Mouse (Mus musculus): ENCODE data around the gene Mxd4.

Gene Mxd4

DNA sequence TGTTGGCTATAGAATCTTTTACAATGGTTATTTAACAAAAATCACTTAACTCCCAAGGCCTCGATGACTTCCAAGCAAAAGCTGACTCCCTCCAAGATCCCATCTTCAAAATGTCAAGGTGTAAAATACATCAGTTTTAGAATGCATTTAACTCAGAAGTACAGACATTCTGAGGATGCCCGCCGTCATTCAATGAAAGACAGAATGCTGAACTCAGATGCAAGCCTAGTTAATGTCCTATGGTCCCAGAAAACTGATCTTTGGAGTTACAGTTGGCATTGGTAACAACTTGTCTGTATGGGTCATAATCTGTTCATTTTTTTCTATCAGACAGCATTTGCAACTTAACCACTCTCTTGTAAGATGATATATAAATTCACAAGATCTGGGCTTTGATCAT is 17.6 kb downstream of the Mxd4 start:
- no peak for DNase-seq (ENCODE audit: low read depth, low spot score)

DNA sequence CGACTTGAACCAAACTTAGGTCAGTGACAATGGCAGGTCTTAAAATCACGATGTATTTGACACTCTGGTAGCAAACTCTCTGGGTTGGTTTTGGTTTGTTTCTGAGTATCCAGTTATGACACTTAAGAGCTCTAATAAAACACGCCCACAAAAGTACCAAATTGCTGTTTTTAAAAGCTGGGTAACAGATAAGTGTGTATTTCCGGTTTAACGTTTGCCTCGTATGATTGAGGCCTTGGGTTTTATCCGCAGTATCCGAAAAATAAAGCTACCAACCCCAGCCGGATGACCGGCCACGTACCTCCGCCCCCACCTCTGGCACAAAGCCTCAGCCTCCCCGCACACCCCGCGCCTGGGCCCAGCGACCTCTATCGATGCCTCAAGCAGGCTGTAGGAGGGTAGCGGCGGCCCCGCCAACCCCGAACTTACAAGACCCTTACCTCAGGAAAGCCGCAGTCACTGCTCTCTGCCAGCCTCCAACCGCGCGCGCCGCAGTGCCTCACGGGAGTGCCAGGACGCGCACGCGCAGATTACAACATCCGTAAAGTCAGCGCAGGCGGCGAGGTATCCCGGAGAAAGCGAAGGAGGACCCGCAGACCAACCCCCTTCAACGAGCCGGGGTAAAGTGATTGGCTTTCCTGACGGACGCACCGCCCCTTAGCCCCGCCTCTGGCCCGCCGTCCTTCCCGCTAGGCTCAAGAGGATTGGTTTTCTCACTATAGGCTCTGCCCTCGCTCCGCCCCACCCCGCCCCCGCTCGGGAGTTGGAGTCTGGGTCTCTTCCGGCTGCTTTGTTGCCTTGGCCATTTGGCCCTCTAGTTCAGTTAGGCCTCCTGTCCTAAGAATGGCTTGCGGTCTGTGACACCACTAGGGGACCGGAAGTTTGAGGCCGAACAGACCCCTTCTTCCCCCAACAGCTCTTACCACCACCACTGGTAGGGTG is 18.3 kb downstream of the Mxd4 start, which contains the start of the genes Poln and Haus3:
TSS of gene Poln (minus strand) at position 499 of the 942 bp plus-strand sequence.
TSS of gene Haus3 (minus strand) at position 578 of the 942 bp plus-strand sequence.
- DNase-seq (ENCODE audit: low read depth, low spot score): peak; percentile 99

DNA sequence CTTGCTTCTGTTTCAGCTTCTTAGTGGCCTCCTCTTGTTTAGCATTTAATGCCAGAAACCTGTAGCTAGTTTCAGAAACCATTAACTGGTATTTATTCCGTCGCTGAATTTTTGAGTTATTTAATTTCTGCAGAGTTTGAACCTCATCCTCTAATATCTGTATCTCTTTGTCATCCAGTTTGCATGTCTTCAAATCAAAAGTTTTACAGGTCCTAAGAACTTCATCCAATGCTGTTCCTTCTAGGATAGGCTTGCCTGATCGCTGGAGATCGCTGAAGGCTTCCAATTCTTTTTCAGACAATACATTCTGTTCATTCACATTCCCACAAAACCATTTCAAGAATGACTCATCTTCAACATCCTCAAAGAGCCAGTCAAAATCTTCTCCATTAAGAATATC is 19.7 kb downstream of the Mxd4 start:
- DNase-seq (ENCODE audit: low read depth, low spot score): no peak

DNA sequence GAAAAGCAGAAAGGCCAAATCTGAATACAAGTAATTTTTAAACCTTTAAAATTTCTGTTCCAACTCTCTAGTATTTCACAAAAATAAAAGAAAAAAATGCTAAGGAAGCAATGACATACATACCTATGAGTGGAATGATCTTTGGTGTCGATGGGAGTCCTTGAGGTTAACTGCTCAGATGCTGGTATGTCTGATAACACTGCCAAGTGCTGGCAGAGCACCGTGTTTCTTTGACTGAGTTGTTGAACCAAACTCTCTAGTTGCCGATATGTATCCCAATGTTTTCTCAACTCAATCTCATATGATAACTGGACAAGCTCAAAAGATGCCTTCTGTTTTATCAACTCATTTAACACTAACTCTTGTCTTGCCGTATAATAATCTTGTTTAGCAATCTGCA is 21.7 kb downstream of the Mxd4 start:
- DNase-seq (ENCODE audit: low read depth, low spot score): no peak

DNA sequence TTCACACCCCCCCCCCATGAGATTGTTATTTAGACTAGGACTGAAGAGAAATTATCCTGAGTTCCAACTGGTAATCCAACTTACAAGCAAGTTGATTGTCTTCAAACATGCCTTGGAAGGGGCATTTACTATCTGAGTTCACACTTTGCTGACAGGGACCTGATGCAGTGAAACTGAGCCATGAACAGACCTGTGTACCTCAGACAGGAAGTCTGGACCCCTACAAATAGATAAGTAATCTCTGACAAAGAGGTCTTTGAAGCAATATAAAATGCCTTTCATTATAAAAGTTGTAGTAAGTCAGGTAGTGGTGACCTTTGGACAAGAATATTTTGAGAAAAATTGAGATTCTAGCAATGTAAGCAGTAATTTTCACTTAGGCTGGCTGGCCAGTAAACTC is 39.0 kb downstream of the Mxd4 start:
- DNase-seq (ENCODE audit: low read depth, low spot score): no peak

DNA sequence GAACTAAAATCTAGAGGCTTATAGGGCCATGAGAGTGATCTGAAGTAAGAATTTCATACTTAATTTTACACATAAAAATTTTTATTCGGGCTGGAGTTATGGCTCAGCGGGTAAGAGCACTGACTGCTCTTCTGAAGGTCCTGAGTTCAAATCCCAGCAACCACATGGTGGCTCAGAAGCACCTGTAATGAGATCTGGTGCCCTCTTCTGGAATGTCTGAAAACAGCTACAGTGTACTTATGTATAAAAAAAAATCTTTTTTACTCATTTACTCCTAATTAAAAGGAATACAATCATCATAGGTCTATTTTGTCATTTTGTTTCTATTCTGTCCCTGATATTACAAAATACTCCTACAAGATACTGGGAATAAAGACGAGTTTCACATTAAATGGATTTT is 40.0 kb downstream of the Mxd4 start:
- DNase-seq (ENCODE audit: low read depth, low spot score): no peak

DNA sequence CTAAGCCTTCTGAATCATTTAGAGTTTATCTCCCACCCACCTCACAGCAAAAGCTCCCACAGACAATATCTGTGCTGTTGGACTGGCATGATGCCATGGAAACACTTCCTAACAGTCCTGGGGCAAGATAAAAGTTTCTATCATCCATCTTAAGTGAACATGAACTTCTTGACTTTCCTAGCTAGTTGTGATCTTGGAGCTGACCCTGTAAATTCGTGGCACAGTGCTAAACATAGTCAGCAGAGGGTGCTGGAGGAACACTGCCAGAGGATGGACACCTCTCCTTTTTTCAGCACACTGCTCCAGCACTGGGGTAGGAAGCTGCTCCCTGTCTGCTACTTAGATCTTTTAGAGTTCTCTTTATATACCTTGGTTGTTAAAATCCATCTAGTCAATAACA is 47.8 kb downstream of the Mxd4 start:
- DNase-seq (ENCODE audit: low read depth, low spot score): no peak

DNA sequence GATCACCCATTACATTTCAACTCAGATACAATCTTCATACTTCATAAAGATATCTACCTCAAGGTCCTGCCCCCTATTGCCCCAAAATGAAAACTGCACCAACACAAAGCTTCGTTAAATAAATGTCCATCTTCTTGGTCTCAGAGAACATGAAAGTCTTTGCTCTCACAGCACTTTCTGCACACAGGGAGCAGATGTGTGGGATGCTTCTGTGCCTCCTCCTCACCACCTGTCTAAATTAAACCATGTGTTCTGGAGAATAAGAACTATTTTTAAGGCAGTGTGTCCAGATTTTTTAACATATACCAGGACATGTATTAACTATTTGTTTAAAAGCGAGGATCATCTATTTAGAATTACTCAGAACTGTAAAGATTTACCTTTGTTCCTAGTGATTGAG is 54.8 kb downstream of the Mxd4 start:
- no peak for DNase-seq (ENCODE audit: low read depth, low spot score)

DNA sequence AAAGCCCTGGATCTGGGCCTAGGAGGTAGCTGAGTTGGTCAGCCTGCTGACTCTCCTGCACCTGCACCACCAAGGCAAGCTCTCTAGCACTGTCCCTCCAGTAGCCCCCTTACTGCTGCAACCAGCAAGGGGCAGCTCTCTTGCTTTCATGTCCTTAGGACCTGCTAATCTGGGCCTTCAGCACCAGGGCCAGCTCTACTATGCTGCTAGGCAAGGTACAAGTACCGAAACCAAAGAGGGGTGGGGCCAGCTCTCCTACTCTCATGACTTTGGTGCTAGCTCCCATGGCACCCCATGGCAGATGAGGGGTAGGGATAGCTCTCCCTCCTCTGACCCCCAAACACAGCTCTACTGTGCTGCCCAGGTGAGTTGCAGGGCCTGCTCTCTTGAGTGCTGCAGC is 63.4 kb downstream of the Mxd4 start:
- no peak for DNase-seq (ENCODE audit: low read depth, low spot score)
